Mouse (Mus musculus): ENCODE results near the gene N4bp2l1.

DNA sequence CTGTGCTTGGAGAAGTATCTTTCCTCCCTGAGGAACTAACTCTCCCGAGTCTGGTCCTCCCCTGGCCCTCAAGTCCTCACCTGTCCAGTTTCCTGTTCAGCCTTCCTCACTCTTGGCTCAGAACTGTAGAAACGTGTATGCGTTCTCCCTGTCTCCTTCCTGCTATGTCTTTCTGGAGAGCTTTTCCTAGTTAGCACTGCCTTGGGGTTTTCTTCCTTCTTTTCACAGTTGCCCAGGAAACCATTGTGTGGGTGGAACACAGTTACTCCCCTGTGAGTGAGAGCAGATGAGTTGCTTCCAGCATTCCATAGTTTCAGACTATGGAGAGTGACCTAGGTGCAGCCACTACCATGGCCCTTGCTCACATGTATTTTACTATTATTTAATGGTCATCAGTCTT, 30.8 kb downstream of the N4bp2l1 start:
- TF ChIP-seq CTCF (conservative IDR thresholded peaks at IDR 0.05; ENCODE audit: low read length) (no peak), POU5F1 (IDR thresholded peaks at IDR 0.05; ENCODE audit: borderline replicate concordance, low read length) (no peak)
